Mouse (Mus musculus): ENCODE results near the gene Crk.

DNA sequence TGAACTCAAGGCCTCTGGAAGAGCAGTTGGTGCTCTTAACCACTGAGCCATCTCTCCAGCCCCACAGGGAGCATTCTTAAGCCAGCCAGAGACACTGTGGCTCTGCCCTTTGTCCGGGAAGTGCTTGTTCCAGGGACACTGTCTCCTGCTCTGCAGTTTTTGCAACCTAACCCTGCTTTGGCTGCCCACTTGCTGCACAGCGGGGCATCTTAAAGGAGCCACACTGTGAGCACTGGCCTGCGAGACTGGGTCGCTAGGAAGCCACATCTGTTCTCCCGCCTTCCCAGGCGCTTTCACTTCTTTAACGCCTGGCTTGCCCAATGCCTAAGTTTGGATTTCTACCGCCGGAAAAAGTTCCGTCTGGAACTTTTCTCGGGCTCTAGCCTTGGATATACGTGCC lies 36.5 kb downstream of the Crk start:
- TF ChIP-seq CTCF (IDR thresholded peaks at IDR 0.05; ENCODE audit: control insufficient read depth, insufficient read depth, insufficient replicate concordance, low read depth, low read length): no peak
- no peak for TF ChIP-seq POLR2A (IDR thresholded peaks at IDR 0.05; ENCODE audit: control insufficient read depth, low read depth, low read length)

Data from testis, adult 2 months (tissue).